Mouse (Mus musculus): Measurements from ENCODE around the gene Cd47. TPM values are rescaled to one million over a fixed set of nuclear protein-coding genes. Genes with fewer than 3 reads are reported as not detected.
A peak's percentile ranks its signal among the peaks of the same experiment; 100 is the strongest.

Cd47 gene
- total and polyA plus RNA-seq, 2 experiments: 34.7 to 87.7 TPM

GRCm38 (mm10) chr16:49924941-49925340 is 124.6 kb downstream of the Cd47 start:
- Histone ChIP-seq H3K79me2 (ENCODE audit: control insufficient read depth, insufficient read depth, low read length) (no peaks in the 10 kb centered on the region), H3K4me3 (ENCODE audit: insufficient read depth, low read depth, low read length) (no peak overlapping the region), H3K27ac (replicated peaks; ENCODE audit: insufficient read depth, low read depth, low read length) (no peak overlapping the region), H3K36me3 (ENCODE audit: control insufficient read depth, insufficient read depth, low read length) (no peaks in the 10 kb centered on the region), H3K4me1 (ENCODE audit: control insufficient read depth, insufficient read depth, low read length) (no peaks in the 10 kb centered on the region; the same call in 1 of the 2 replicates), H3K27me3 (ENCODE audit: control insufficient read depth, insufficient read depth, low read length) (no peaks in the 10 kb centered on the region), H3K9ac (ENCODE audit: low read depth, low read length) (no peak overlapping the region)
- TF ChIP-seq POLR2A (IDR thresholded peaks at IDR 0.05; ENCODE audit: extremely low read depth, insufficient read depth, low read length) (no peak), CTCF (IDR thresholded peaks at IDR 0.05; ENCODE audit: low read depth, low read length) (no peak)
- 97% methylated on average over 1 of the region's 1 CpGs for WGBS
- DNase-seq (ENCODE audit: extremely low read depth, low read depth, low spot score): no peak

GRCm38 (mm10) chr16:49933274-49933673 is 132.9 kb downstream of the Cd47 start:
- WGBS: 84% methylated on average over 5 of the region's 5 CpGs
- H3K79me2 ChIP-seq (ENCODE audit: control insufficient read depth, insufficient read depth, low read length): no peaks in the 10 kb centered on the region
- TF ChIP-seq CTCF (IDR thresholded peaks at IDR 0.05; ENCODE audit: low read depth, low read length) (no peak), POLR2A (IDR thresholded peaks at IDR 0.05; ENCODE audit: extremely low read depth, insufficient read depth, low read length) (no peak)
- no peak overlapping the region for H3K27ac ChIP-seq (replicated peaks; ENCODE audit: insufficient read depth, low read depth, low read length)
- H3K27me3 ChIP-seq (ENCODE audit: control insufficient read depth, insufficient read depth, low read length): no peaks in the 10 kb centered on the region
- DNase-seq (ENCODE audit: extremely low read depth, low read depth, low spot score): no peak
- peaks cover 4% of the 10 kb centered on the region; the same call in 1 of the 2 replicates for H3K4me1 ChIP-seq (ENCODE audit: control insufficient read depth, insufficient read depth, low read length)
- no peaks in the 10 kb centered on the region for H3K36me3 ChIP-seq (ENCODE audit: control insufficient read depth, insufficient read depth, low read length)
- H3K4me3 ChIP-seq (ENCODE audit: insufficient read depth, low read depth, low read length): no peak overlapping the region
- H3K9ac ChIP-seq (ENCODE audit: low read depth, low read length): no peak overlapping the region

- TF ChIP-seq CTCF (IDR thresholded peaks at IDR 0.05; ENCODE audit: low read depth, low read length) (no peak), POLR2A (IDR thresholded peaks at IDR 0.05; ENCODE audit: extremely low read depth, insufficient read depth, low read length) (no peak)
- Histone ChIP-seq H3K27me3 (ENCODE audit: control insufficient read depth, insufficient read depth, low read length) (no peaks in the 10 kb centered on the region), H3K27ac (replicated peaks; ENCODE audit: insufficient read depth, low read depth, low read length) (no peak overlapping the region), H3K79me2 (ENCODE audit: control insufficient read depth, insufficient read depth, low read length) (no peaks in the 10 kb centered on the region), H3K4me3 (ENCODE audit: insufficient read depth, low read depth, low read length) (no peak overlapping the region), H3K36me3 (ENCODE audit: control insufficient read depth, insufficient read depth, low read length) (no peaks in the 10 kb centered on the region), H3K4me1 (ENCODE audit: control insufficient read depth, insufficient read depth, low read length) (peaks cover 4% of the 10 kb centered on the region; the same call in 1 of the 2 replicates), H3K9ac (ENCODE audit: low read depth, low read length) (no peak overlapping the region)
- WGBS: 95% methylated on average over 6 of the region's 6 CpGs
- no peak for DNase-seq (ENCODE audit: extremely low read depth, low read depth, low spot score)
Measured at GRCm38 (mm10) chr16:49936008-49936443, 135.7 kb downstream of the Cd47 start.

DNA sequence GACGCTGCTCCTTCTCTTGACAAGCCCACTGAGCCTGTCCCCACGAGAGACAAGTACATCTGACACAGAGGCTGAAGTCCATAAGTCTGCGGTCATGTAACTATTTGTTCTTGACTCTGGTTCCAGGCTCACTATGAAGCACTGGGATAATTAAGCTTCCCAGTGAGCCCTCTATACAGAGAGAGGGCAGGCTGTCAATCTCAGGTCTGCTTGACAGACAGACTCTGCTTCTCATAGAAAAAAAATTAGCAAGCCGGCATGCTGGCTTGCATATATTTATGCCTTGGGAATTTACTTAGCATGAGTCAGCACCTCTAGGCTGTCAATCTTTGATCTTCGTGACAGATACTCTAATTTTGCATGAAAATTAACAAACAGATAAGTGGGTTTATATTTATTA is 136.5 kb downstream of the Cd47 start:
- TF ChIP-seq POLR2A (IDR thresholded peaks at IDR 0.05; ENCODE audit: extremely low read depth, insufficient read depth, low read length): no peak
- no peak for TF ChIP-seq CTCF (IDR thresholded peaks at IDR 0.05; ENCODE audit: low read depth, low read length)
- Histone ChIP-seq H3K9ac (ENCODE audit: low read depth, low read length) (no peak overlapping the region), H3K4me1 (ENCODE audit: control insufficient read depth, insufficient read depth, low read length) (peaks cover 4% of the 10 kb centered on the region; the same call in 1 of the 2 replicates), H3K79me2 (ENCODE audit: control insufficient read depth, insufficient read depth, low read length) (no peaks in the 10 kb centered on the region), H3K36me3 (ENCODE audit: control insufficient read depth, insufficient read depth, low read length) (no peaks in the 10 kb centered on the region), H3K27me3 (ENCODE audit: control insufficient read depth, insufficient read depth, low read length) (no peaks in the 10 kb centered on the region), H3K4me3 (ENCODE audit: insufficient read depth, low read depth, low read length) (no peak overlapping the region), H3K27ac (replicated peaks; ENCODE audit: insufficient read depth, low read depth, low read length) (no peak overlapping the region)
- 41% methylated on average over 5 of the region's 5 CpGs for WGBS
- peak; percentile 19 for DNase-seq (ENCODE audit: extremely low read depth, low read depth, low spot score)

GRCm38 (mm10) chr16:49937218-49938165 is 137.2 kb downstream of the Cd47 start:
- TF ChIP-seq CTCF (IDR thresholded peaks at IDR 0.05; ENCODE audit: low read depth, low read length) (no peak), POLR2A (IDR thresholded peaks at IDR 0.05; ENCODE audit: extremely low read depth, insufficient read depth, low read length) (no peak)

More at GRCm38 (mm10) chr16:49937218-49938165, 137.2 kb downstream of the Cd47 start:
- peak overlapping the region; percentile 15; the same call in 1 of the 2 replicates for H3K4me3 ChIP-seq (ENCODE audit: insufficient read depth, low read depth, low read length)
- no peaks in the 10 kb centered on the region for H3K27me3 ChIP-seq (ENCODE audit: control insufficient read depth, insufficient read depth, low read length)
- H3K27ac ChIP-seq (replicated peaks; ENCODE audit: insufficient read depth, low read depth, low read length): no peak overlapping the region
- H3K4me1 ChIP-seq (ENCODE audit: control insufficient read depth, insufficient read depth, low read length): peaks cover 4% of the 10 kb centered on the region; the same call in 1 of the 2 replicates
- no peaks in the 10 kb centered on the region for H3K36me3 ChIP-seq (ENCODE audit: control insufficient read depth, insufficient read depth, low read length)
- DNase-seq (ENCODE audit: extremely low read depth, low read depth, low spot score): peak; percentile 38
- no peaks in the 10 kb centered on the region for H3K79me2 ChIP-seq (ENCODE audit: control insufficient read depth, insufficient read depth, low read length)
- 0 out of 2 replicates have a peak overlapping the region, but pooled peaks have one; percentile 21 for H3K9ac ChIP-seq (ENCODE audit: low read depth, low read length)
- WGBS: 26% methylated on average over 11 of the region's 11 CpGs

All from liver, adult 2 months (tissue).